Mouse (Mus musculus) CD4-positive, CD25-positive, alpha-beta regulatory T cell, adult 2 months (primary cell): ENCODE results near the gene Atp6v0e.

Source experiments
- DNase-seq: peaks from one replicate; pipeline ENCODE4 v3.0.0-alpha.2; 2012; ENCODE audit warnings: low read depth, low spot score

Atp6v0e gene

GRCm38 (mm10) chr17:26715916-26716717 lies 53.1 kb downstream of the Atp6v0e start:
- DNase-seq = peak; percentile 98

- peak; percentile 28 for DNase-seq
Observed at GRCm38 (mm10) chr17:26717868-26718267, 54.8 kb downstream of the Atp6v0e start.

- no peak for DNase-seq
Observed at GRCm38 (mm10) chr17:26719405-26719804, 56.4 kb downstream of the Atp6v0e start.

- no peak for DNase-seq
Observed at GRCm38 (mm10) chr17:26721802-26722201, 58.8 kb downstream of the Atp6v0e start.

GRCm38 (mm10) chr17:26724790-26725189 lies 61.8 kb downstream of the Atp6v0e start:
- DNase-seq = no peak

GRCm38 (mm10) chr17:26726674-26727073 lies 63.6 kb downstream of the Atp6v0e start:
- no peak for DNase-seq

- DNase-seq = no peak
Observed at GRCm38 (mm10) chr17:26727110-26727755, 64.2 kb downstream of the Atp6v0e start.

- DNase-seq = no peak
Observed at GRCm38 (mm10) chr17:26742581-26742980, 79.5 kb downstream of the Atp6v0e start.

GRCm38 (mm10) chr17:26743294-26743693 lies 80.3 kb downstream of the Atp6v0e start:
- no peak for DNase-seq
